Mouse (Mus musculus): Measurements from ENCODE around the gene Gm49630. TPM values are rescaled to one million over a fixed set of nuclear protein-coding genes. Genes with fewer than 3 reads are reported as not detected.

The Gm49630 gene
- polyA plus RNA-seq, 1 experiment from 2014 or later: not detected

Other genes starting within 250 kb of the Gm49630 start
- 23.6 and 27.2 TPM in 2 replicates for gene Rps6ka2, start 201.9 kb downstream of the Gm49630 start, polyA plus RNA-seq (2016; fragmentation: Nextera tagmentation; extraction: Ambion mirVana)
- not detected in 2 replicates for gene Tcp10a, start 47.3 kb downstream of the Gm49630 start, polyA plus RNA-seq (2016; fragmentation: Nextera tagmentation; extraction: Ambion mirVana)
- not detected in 2 replicates for gene Ttll2, start 19.3 kb downstream of the Gm49630 start, polyA plus RNA-seq (2016; fragmentation: Nextera tagmentation; extraction: Ambion mirVana)
- gene Unc93a2, start 13.5 kb upstream of the Gm49630 start, polyA plus RNA-seq (2016; fragmentation: Nextera tagmentation; extraction: Ambion mirVana): not detected in 2 replicates